Mouse (Mus musculus): ENCODE measurements around the gene Tssk6. TPM values are rescaled to one million over a fixed set of nuclear protein-coding genes. Genes with fewer than 3 reads are reported as not detected.

Tssk6 gene
- total RNA-seq, 2 experiments from 2014 or later, result not detected

Other genes starting within 250 kb of the Tssk6 start
- gene Zfp964, start 247.7 kb upstream of the Tssk6 start, total RNA-seq (2014; fragmentation: Nextera tagmentation), result 0.59 TPM in 1 of 2 replicates, not detected in the other
- 0.61 and 1.2 TPM in 2 replicates for gene Zfp964, start 247.7 kb upstream of the Tssk6 start, total RNA-seq (2017)
- 16.3 and 25.8 TPM in 2 replicates for gene Zfp869, start 191.5 kb upstream of the Tssk6 start, total RNA-seq (2014; fragmentation: Nextera tagmentation)
- 21.5 and 42.9 TPM in 2 replicates for gene Zfp869, start 191.5 kb upstream of the Tssk6 start, total RNA-seq (2017)
- gene Zfp963, start 152.2 kb upstream of the Tssk6 start, total RNA-seq (2014; fragmentation: Nextera tagmentation), result 6.0 and 6.7 TPM in 2 replicates
- gene Zfp963, start 152.2 kb upstream of the Tssk6 start, total RNA-seq (2017), result 5.0 and 7.4 TPM in 2 replicates
- 1.3 TPM in 1 of 2 replicates, not detected in the other for gene Gm20422, start 127.3 kb upstream of the Tssk6 start, total RNA-seq (2014; fragmentation: Nextera tagmentation)
- gene Gm20422, start 127.3 kb upstream of the Tssk6 start, total RNA-seq (2017), result not detected in 2 replicates
- gene Atp13a1, start 111.0 kb upstream of the Tssk6 start, total RNA-seq (2014; fragmentation: Nextera tagmentation), result 48.8 and 58.1 TPM in 2 replicates
- gene Atp13a1, start 111.0 kb upstream of the Tssk6 start, total RNA-seq (2017), result 13.7 and 23.2 TPM in 2 replicates
- 26.3 and 29.8 TPM in 2 replicates for gene Zfp866, start 111.0 kb upstream of the Tssk6 start, total RNA-seq (2014; fragmentation: Nextera tagmentation)
- 23.4 and 25.7 TPM in 2 replicates for gene Zfp866, start 111.0 kb upstream of the Tssk6 start, total RNA-seq (2017)
- gene Gmip, start 93.5 kb upstream of the Tssk6 start, total RNA-seq (2014; fragmentation: Nextera tagmentation), result 15.1 and 65.6 TPM in 2 replicates
- gene Gmip, start 93.5 kb upstream of the Tssk6 start, total RNA-seq (2017), result 7.6 and 28.5 TPM in 2 replicates
- 2.1 and 2.4 TPM in 2 replicates for gene Lpar2, start 79.8 kb upstream of the Tssk6 start, total RNA-seq (2014; fragmentation: Nextera tagmentation)
- 0.28 and 0.38 TPM in 2 replicates for gene Lpar2, start 79.8 kb upstream of the Tssk6 start, total RNA-seq (2017)
- 65.9 and 72.8 TPM in 2 replicates for gene Pbx4, start 69.7 kb upstream of the Tssk6 start, total RNA-seq (2014; fragmentation: Nextera tagmentation)
- 20.7 and 33.7 TPM in 2 replicates for gene Pbx4, start 69.7 kb upstream of the Tssk6 start, total RNA-seq (2017)
- not detected in 2 replicates for gene Cilp2, start 14.5 kb upstream of the Tssk6 start, total RNA-seq (2014; fragmentation: Nextera tagmentation)
- not detected in 2 replicates for gene Cilp2, start 14.5 kb upstream of the Tssk6 start, total RNA-seq (2017)
- 110 and 122 TPM in 2 replicates for gene Ndufa13, start 374 bp downstream of the Tssk6 start, total RNA-seq (2014; fragmentation: Nextera tagmentation)
- 91.6 and 99.6 TPM in 2 replicates for gene Ndufa13, start 374 bp downstream of the Tssk6 start, total RNA-seq (2017)
- not detected in 2 replicates for gene Yjefn3, start 528 bp downstream of the Tssk6 start, total RNA-seq (2014; fragmentation: Nextera tagmentation)
- gene Yjefn3, start 528 bp downstream of the Tssk6 start, total RNA-seq (2017), result not detected in 2 replicates
- gene Gatad2a, start 94.2 kb downstream of the Tssk6 start, total RNA-seq (2014; fragmentation: Nextera tagmentation), result 75.4 and 89.7 TPM in 2 replicates
- gene Gatad2a, start 94.2 kb downstream of the Tssk6 start, total RNA-seq (2017), result 68.7 and 107 TPM in 2 replicates
- gene Mau2, start 140.6 kb downstream of the Tssk6 start, total RNA-seq (2014; fragmentation: Nextera tagmentation), result 45.9 and 62.1 TPM in 2 replicates
- 33.4 TPM in 2 replicates for gene Mau2, start 140.6 kb downstream of the Tssk6 start, total RNA-seq (2017)
- gene Sugp1, start 140.6 kb downstream of the Tssk6 start, total RNA-seq (2014; fragmentation: Nextera tagmentation), result 24.6 and 26.9 TPM in 2 replicates
- 31.1 and 33.0 TPM in 2 replicates for gene Sugp1, start 140.6 kb downstream of the Tssk6 start, total RNA-seq (2017)
- gene Tm6sf2, start 170.7 kb downstream of the Tssk6 start, total RNA-seq (2014; fragmentation: Nextera tagmentation), result 0.77 TPM in 1 of 2 replicates, not detected in the other
- not detected in 2 replicates for gene Tm6sf2, start 170.7 kb downstream of the Tssk6 start, total RNA-seq (2017)
- not detected in 2 replicates for gene Hapln4, start 181.3 kb downstream of the Tssk6 start, total RNA-seq (2014; fragmentation: Nextera tagmentation)
- gene Hapln4, start 181.3 kb downstream of the Tssk6 start, total RNA-seq (2017), result not detected in 2 replicates
- gene Ncan, start 218.7 kb downstream of the Tssk6 start, total RNA-seq (2014; fragmentation: Nextera tagmentation), result not detected in 2 replicates
- gene Ncan, start 218.7 kb downstream of the Tssk6 start, total RNA-seq (2017), result not detected in 2 replicates
- 41.3 and 47.8 TPM in 2 replicates for gene Nr2c2ap, start 229.1 kb downstream of the Tssk6 start, total RNA-seq (2014; fragmentation: Nextera tagmentation)
- 6.7 and 16.3 TPM in 2 replicates for gene Nr2c2ap, start 229.1 kb downstream of the Tssk6 start, total RNA-seq (2017)
- 5.6 and 10.7 TPM in 2 replicates for gene Rfxank, start 237.0 kb downstream of the Tssk6 start, total RNA-seq (2014; fragmentation: Nextera tagmentation)
- 9.1 and 18.3 TPM in 2 replicates for gene Rfxank, start 237.0 kb downstream of the Tssk6 start, total RNA-seq (2017)
- gene Borcs8, start 237.3 kb downstream of the Tssk6 start, total RNA-seq (2014; fragmentation: Nextera tagmentation), result 50.6 and 63.7 TPM in 2 replicates
- gene Borcs8, start 237.3 kb downstream of the Tssk6 start, total RNA-seq (2017), result 28.6 and 44.9 TPM in 2 replicates
- gene Mef2b, start 237.5 kb downstream of the Tssk6 start, total RNA-seq (2014; fragmentation: Nextera tagmentation), result 0.46 and 0.92 TPM in 2 replicates
- gene Mef2b, start 237.5 kb downstream of the Tssk6 start, total RNA-seq (2017), result not detected in 2 replicates

Data from megakaryocyte-erythroid progenitor cell, adult 5-6 weeks (primary cell).